Mouse (Mus musculus): ENCODE data around the gene Irgc1.

- TF ChIP-seq CTCF (IDR thresholded peaks at IDR 0.05): no peak
- TF ChIP-seq EP300 (IDR thresholded peaks at IDR 0.05): peak; percentile 42
Observed at GRCm38 (mm10) chr7:24450585-24451017, 1.5 kb downstream of the Irgc1 start.
